Mouse (Mus musculus) limb, embryonic 14.5 days (tissue): ENCODE results near the gene Babam2. TPM values are rescaled to one million over a fixed set of nuclear protein-coding genes. Genes with fewer than 3 reads are reported as not detected.

ENCODE experiments used
- ATAC-seq: fragments of 200-750 bp; cut with Nextera tagmentation; 2 replicates; pipeline ENCODE4 v1.8.0; 2017; ENCODE audit warnings: low read depth, moderate number of reproducible peaks, moderate TSS enrichment; ENCODE audit not compliant: low FRiP score
- DNase-seq: peaks from one replicate; pipeline ENCODE4 v3.0.0-alpha.2; 2015; ENCODE audit warnings: low spot score
- H3K27ac ChIP-seq: fragments of 300-500 bp; sonication (generic); replicated peaks from 2 replicates; pipeline ENCODE4 v1.5.1; 2014; ENCODE audit warnings: low read depth, mild to moderate bottlenecking, low read length, moderate library complexity, mixed read lengths
- H3K27me3 ChIP-seq: fragments of 300-500 bp; sonication (generic); 2 replicates; pipeline ENCODE4 v1.6.1; 2014; ENCODE audit warnings: low read length, mixed read lengths; ENCODE audit not compliant: control insufficient read depth, insufficient read depth
- H3K36me3 ChIP-seq: fragments of 300-500 bp; sonication (generic); 2 replicates; pipeline ENCODE4 v1.6.1; 2014; ENCODE audit warnings: mild to moderate bottlenecking, low read length, moderate library complexity, mixed read lengths; ENCODE audit not compliant: control insufficient read depth, insufficient read depth
- H3K4me1 ChIP-seq: fragments of 300-500 bp; sonication (generic); 2 replicates; pipeline ENCODE4 v1.6.1; 2014; ENCODE audit warnings: antibody characterized with exemption, low read length, mixed read lengths; ENCODE audit not compliant: control insufficient read depth, insufficient read depth
- H3K4me2 ChIP-seq: fragments of 300-500 bp; sonication (generic); replicated peaks from 2 replicates; pipeline ENCODE4 v1.6.1; 2014; ENCODE audit warnings: low read depth, mild to moderate bottlenecking, low read length, moderate library complexity; ENCODE audit not compliant: severe bottlenecking
- H3K4me3 ChIP-seq: fragments of 300-500 bp; sonication (generic); replicated peaks from 2 replicates; pipeline ENCODE4 v1.5.1; 2014; ENCODE audit warnings: low read length
- H3K9ac ChIP-seq: fragments of 300-500 bp; sonication (generic); 2 replicates; pipeline ENCODE4 v1.6.1; 2014; ENCODE audit warnings: mild to moderate bottlenecking, low read depth, low read length, moderate library complexity; ENCODE audit not compliant: severe bottlenecking
- H3K9me3 ChIP-seq: fragments of 300-500 bp; sonication (generic); 2 replicates; pipeline ENCODE4 v1.6.1; 2016; ENCODE audit warnings: low read length; ENCODE audit not compliant: control insufficient read depth
- POLR2A ChIP-seq: fragments of 200-500 bp; IDR thresholded peaks from 2 replicates; pipeline ENCODE4 v1.8.0; 2012; ENCODE audit warnings: inconsistent platforms, mild to moderate bottlenecking, moderate library complexity, borderline replicate concordance; ENCODE audit not compliant: insufficient read depth, insufficient read length; ENCODE audit errors: extremely low read depth
- WGBS: fragments of 180-500 bp; shearing (Covaris S2); extraction: QIAGEN DNeasy Blood & Tissue Kit; methylation state at CpG from one replicate; pipeline ENCODE4 v1.1.7; 2014; 5-methylcytosine and 5-hydroxymethylcytosine counted together
- polyA plus RNA-seq, 2 experiments: library from polyadenylated mRNA; depleted of rRNA in 1 of 2; stranded (reverse) in 1 of 2; unstranded in 1 of 2; fragments of >200 nt; fragmentation: Nextera tagmentation in 1 of 2; extraction: Ambion mirVana in 1 of 2; gene quantifications; 2 replicates each; pipeline versions ENCODE4 v1.2.1 to v1.2.3; 2012 to 2014

Babam2 gene
- polyA plus RNA-seq, 2 experiments = 23.4 to 35.8 TPM

DNA sequence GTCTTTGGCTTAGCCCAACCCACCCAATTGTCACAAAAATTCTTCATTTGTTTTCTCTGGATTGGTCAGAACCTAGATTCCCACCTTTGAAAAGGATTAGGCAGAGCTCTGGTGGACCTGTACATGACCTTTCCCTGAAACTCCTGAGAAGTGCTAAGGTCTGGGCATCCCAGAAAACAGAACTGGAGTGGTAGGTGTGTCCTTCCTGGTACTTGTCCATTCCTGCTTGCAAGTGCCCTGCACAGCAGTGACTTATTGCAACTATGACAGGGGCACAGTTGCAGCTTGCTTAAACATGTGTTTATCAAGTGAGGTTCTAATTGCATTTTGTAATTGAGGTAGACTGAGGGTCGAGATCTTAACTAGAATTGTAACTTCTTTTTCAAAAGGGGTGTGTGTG lies 234.2 kb downstream of the Babam2 start:
- Histone ChIP-seq H3K9ac (no peak overlapping the region), H3K4me1 (peaks cover 6% of the 10 kb centered on the region), H3K4me2 (no peak overlapping the region), H3K9me3 (no peaks in the 10 kb centered on the region), H3K27ac (0 out of 2 replicates have a peak overlapping the region, but pooled peaks have one; percentile 55), H3K27me3 (no peaks in the 10 kb centered on the region), H3K4me3 (no peak overlapping the region), H3K36me3 (no peaks in the 10 kb centered on the region)
- TF ChIP-seq POLR2A = no peak
- ATAC-seq (no peak), DNase-seq (no peak)
- 73% methylated on average over 1 of the region's 1 CpGs for WGBS

DNA sequence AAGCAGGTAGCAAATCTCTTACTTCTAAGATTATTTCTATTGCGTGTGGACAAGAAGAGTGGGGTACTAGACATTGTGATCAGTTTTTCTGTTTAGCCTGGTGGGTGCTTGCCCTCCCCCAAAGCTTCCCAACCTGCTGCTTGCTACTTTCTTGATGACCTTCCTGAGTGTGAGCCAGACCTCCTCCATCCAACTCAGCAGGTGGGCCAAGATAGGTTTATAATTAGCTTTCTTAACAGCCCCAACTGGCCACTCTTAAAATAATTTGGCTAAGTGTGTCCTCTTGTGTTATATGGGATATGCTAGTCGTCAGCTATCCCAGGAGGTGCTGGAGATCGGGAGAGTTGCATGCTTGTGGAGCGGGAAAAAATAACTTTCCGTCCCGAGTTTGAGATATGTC lies 235.8 kb downstream of the Babam2 start:
- no peak for ATAC-seq
- no peak overlapping the region for H3K4me3 ChIP-seq
- 82% methylated on average over 6 of the region's 6 CpGs for WGBS

GRCm38 (mm10) chr5:31934397-31934796 lies 236.9 kb downstream of the Babam2 start:
- ATAC-seq (no peak), DNase-seq (no peak)
- Histone ChIP-seq H3K9ac (no peak overlapping the region), H3K4me2 (no peak overlapping the region), H3K27ac (peak overlapping the region; percentile 48), H3K36me3 (no peaks in the 10 kb centered on the region), H3K4me1 (peaks cover 6% of the 10 kb centered on the region), H3K27me3 (no peaks in the 10 kb centered on the region), H3K4me3 (no peak overlapping the region), H3K9me3 (no peaks in the 10 kb centered on the region)
- WGBS = 58% methylated on average over 3 of the region's 3 CpGs
- no peak for TF ChIP-seq POLR2A

More for the DNA sequence above, 235.8 kb downstream of the Babam2 start:
- H3K4me2 ChIP-seq = no peak overlapping the region
- H3K36me3 ChIP-seq = no peaks in the 10 kb centered on the region
- no peaks in the 10 kb centered on the region for H3K27me3 ChIP-seq
- DNase-seq = no peak
- H3K27ac ChIP-seq = no peak overlapping the region
- no peak for TF ChIP-seq POLR2A
- no peaks in the 10 kb centered on the region for H3K9me3 ChIP-seq
- H3K4me1 ChIP-seq = peaks cover 6% of the 10 kb centered on the region
- no peak overlapping the region for H3K9ac ChIP-seq

DNA sequence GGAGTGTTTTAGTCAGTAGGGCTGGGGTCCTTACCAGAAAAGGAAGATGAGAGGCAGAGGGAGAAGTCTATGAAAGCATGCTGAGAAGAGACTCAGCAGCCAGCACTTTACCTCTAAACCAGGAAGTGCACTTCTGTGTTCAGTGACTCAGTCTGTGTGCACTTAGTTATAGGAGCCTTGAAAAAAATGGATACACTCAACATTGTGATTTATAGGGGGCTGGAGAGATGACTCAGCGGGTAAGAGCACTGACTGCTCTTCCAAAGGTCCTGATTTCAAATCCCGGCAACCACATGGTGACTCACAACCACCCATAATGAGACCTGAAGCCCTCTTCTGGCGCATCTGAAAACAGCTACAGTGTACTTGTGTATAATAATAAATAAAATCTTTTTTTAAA lies 238.5 kb downstream of the Babam2 start:
- H3K27ac ChIP-seq = no peak overlapping the region
- no peak for TF ChIP-seq POLR2A
- DNase-seq = no peak
- 93% methylated on average over 3 of the region's 3 CpGs for WGBS
- ATAC-seq = no peak
- H3K36me3 ChIP-seq = no peaks in the 10 kb centered on the region
- H3K9me3 ChIP-seq = no peaks in the 10 kb centered on the region
- no peaks in the 10 kb centered on the region for H3K27me3 ChIP-seq
- peaks cover 5% of the 10 kb centered on the region for H3K4me1 ChIP-seq
- no peak overlapping the region for H3K4me2 ChIP-seq
- no peak overlapping the region for H3K4me3 ChIP-seq
- no peak overlapping the region for H3K9ac ChIP-seq

- H3K4me1 ChIP-seq = no peaks in the 10 kb centered on the region; the same call in 1 of the 2 replicates
- no peak overlapping the region for H3K27ac ChIP-seq
- H3K9ac ChIP-seq = no peak overlapping the region
- DNase-seq (no peak), ATAC-seq (no peak)
- H3K36me3 ChIP-seq = no peaks in the 10 kb centered on the region
- no peaks in the 10 kb centered on the region for H3K9me3 ChIP-seq
- 84% methylated on average over 3 of the region's 3 CpGs for WGBS
- no peak for TF ChIP-seq POLR2A
- no peak overlapping the region for H3K4me3 ChIP-seq
- no peaks in the 10 kb centered on the region for H3K27me3 ChIP-seq
- H3K4me2 ChIP-seq = no peak overlapping the region
Observed at GRCm38 (mm10) chr5:31936523-31936922, 239.0 kb downstream of the Babam2 start.

DNA sequence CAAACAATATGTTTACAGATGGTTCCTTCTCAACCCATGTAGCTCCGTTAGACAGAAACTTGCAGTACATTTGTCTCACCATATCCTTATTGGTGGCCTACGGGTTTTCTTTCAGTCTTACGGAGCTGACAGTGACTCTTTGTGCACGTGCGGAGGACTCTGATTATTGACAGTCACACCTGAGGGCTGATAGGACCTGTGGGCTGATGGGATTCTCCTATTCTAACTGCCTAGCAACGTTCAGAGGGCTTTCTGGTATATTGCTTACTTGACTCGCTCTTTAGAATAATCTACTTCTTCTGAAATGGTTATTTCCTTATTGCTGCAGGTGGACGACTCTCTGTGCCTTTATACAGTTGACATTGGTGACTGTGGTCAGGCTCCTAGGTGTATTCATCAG lies 243.4 kb downstream of the Babam2 start:
- H3K4me2 ChIP-seq = no peak overlapping the region
- no peak for DNase-seq
- TF ChIP-seq POLR2A = no peak
- 90% methylated on average over 8 of the region's 8 CpGs for WGBS
- H3K4me1 ChIP-seq = no peaks in the 10 kb centered on the region
- no peaks in the 10 kb centered on the region for H3K27me3 ChIP-seq
- no peak overlapping the region for H3K4me3 ChIP-seq
- no peak overlapping the region for H3K27ac ChIP-seq
- H3K9me3 ChIP-seq = no peaks in the 10 kb centered on the region
- no peak for ATAC-seq
- H3K9ac ChIP-seq = no peak overlapping the region
- H3K36me3 ChIP-seq = no peaks in the 10 kb centered on the region
